Mouse (Mus musculus) fibroblast of lung, adult 2 months (primary cell): ENCODE measurements around the gene S1pr1.

ENCODE experiments used
- DNase-seq: peaks from one replicate; pipeline ENCODE4 v3.0.0-alpha.2; 2011; ENCODE audit warnings: low read depth

S1pr1 gene

GRCm38 (mm10) chr3:115673663-115674157, 41.2 kb downstream of the S1pr1 start:
- DNase-seq, result peak; percentile 70

- DNase-seq, result no peak
These were observed 41.8 kb downstream of the S1pr1 start for GRCm38 (mm10) chr3:115672965-115673662.

- DNase-seq, result no peak
These were observed 45.6 kb downstream of the S1pr1 start for GRCm38 (mm10) chr3:115669230-115669629.

GRCm38 (mm10) chr3:115667182-115667581, 47.7 kb downstream of the S1pr1 start:
- no peak for DNase-seq

- no peak for DNase-seq
These were observed 48.3 kb downstream of the S1pr1 start for GRCm38 (mm10) chr3:115666547-115666946.

- DNase-seq, result no peak
These were observed 50.4 kb downstream of the S1pr1 start for GRCm38 (mm10) chr3:115664497-115664896.

GRCm38 (mm10) chr3:115660701-115661460, 54.0 kb downstream of the S1pr1 start:
- peak; percentile 62 for DNase-seq
